Mouse (Mus musculus) small intestine, adult 2 months (tissue): ENCODE results near the gene Nudc.
"Not testable (repeated sequence)": the region's sequence is repeated elsewhere in the genome, so short reads cannot be mapped to it uniquely, and the experiment has no call there.

Experiments
- CTCF ChIP-seq: fragments of 200-500 bp; IDR thresholded peaks from 2 replicates; pipeline ENCODE4 v1.5.1; 2012; ENCODE audit warnings: low read depth, mild to moderate bottlenecking, control low read depth, inconsistent platforms, low read length, moderate library complexity, mixed read lengths; ENCODE audit not compliant: insufficient replicate concordance, insufficient read length; ENCODE audit errors: extremely low read depth
- POLR2A ChIP-seq: fragments of 200-500 bp; IDR thresholded peaks from 2 replicates; pipeline ENCODE4 v1.6.1; 2012; ENCODE audit warnings: low read depth, mild to moderate bottlenecking, control low read depth, inconsistent platforms, low read length, moderate library complexity

DNA sequence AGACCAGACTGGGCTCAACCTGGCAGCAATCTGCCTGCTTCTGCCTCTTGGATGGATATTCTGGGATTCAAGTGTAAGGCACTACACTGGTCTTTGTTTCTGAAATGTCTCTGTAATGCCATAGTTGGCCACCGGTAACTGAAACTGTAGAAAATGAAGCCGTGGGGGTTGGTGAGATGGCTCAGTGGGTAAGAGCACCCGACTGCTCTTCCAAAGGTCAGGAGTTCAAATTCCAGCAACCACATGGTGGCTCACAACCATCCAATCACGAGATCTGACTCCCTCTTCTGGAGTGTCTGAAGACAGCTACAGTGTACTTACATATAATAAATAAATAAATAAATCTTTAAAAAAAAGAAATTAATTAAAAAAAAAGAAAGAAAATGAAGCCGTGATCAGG, 33.3 kb downstream of the Nudc start:
- not testable (repeated sequence) for TF ChIP-seq POLR2A, CTCF
